Mouse (Mus musculus): ENCODE data around the gene Dao.

The Dao gene

DNA sequence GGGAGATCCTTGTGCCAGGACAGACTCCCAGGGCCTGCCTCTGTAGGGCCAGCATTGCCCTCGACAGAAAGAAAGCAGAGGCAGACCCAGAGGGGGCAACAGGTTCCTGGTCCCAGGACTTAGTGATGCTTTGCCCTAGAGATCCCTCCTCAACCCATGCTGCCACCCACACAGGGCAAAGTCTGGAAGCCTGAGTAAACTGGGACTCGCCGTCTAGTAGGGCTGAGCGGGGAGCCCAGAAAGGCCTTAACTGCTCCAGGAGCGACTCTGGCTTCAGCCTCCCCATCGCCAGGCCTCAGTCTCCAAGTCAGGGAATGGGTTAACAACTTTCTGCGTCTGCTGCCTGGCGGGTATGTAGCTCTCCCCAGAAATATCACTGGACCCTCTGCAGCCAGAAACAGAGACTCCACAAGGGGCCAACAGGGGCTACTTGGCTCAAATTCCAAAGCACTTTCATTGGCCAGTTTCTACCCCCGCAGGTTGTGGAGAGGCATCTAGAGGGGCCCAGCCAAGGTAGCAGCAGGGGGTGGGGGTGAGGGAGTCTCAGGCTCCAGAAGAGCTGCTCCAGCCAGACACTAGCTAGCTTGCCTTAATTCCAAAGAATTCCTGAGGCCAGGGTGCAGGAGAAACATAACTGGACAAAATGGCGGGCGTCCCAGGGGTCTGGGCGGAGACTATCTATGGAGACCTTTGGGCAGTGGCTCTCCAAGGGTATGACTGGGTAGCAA lies 23.9 kb downstream of the Dao start:
- no peak for DNase-seq (ENCODE audit: low read depth, low spot score)

- no peak for DNase-seq (ENCODE audit: low read depth, low spot score)
These were observed 24.6 kb downstream of the Dao start for GRCm38 (mm10) chr5:114028111-114028510.

DNA sequence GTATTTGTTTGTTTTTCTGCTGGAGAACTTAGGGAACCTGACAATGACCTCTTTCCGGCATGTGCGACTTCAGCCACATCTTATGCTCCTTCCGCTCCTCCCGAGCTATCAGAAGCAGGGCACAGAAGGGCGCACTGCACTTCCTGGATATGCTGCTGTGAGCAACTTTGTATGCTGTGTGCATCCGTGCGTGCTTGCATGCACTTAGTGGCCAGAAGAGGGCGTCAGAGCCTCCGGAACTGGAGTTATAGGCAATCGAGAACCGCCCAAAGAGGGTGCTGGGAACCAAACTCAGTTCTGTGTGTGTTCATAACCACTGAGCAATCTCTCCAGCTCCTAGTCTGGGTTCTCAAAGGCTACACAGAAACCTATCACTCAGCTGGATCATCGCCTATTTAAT lies 27.1 kb downstream of the Dao start:
- peak; percentile 68 for DNase-seq (ENCODE audit: low read depth, low spot score)

GRCm38 (mm10) chr5:114032161-114032763 lies 28.8 kb downstream of the Dao start:
- DNase-seq (ENCODE audit: low read depth, low spot score): peak; percentile 81

GRCm38 (mm10) chr5:114034393-114034792 lies 30.9 kb downstream of the Dao start:
- DNase-seq (ENCODE audit: low read depth, low spot score): no peak

- DNase-seq (ENCODE audit: low read depth, low spot score): no peak
These were observed 31.6 kb downstream of the Dao start for GRCm38 (mm10) chr5:114035111-114035510.

DNA sequence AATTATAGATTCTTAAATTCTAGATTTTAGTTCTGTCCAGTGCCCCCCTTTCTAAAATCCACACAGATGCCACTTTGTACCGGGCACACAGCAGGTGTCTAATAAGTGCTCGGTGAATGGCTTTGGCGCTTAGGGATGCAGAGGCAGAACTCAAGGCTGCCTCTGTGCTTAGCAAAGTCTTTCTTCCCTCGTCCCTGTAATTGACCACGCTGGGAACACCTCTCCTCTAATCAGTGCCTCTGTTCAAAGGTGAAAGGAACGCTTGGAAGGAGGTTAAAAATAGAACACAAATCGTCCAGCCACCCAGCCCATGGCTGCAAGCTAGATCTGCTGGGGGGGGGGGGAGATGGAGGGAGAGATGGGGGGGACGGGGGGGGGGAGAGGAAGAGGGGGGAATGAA lies 37.0 kb downstream of the Dao start:
- DNase-seq (ENCODE audit: low read depth, low spot score): no peak

DNA sequence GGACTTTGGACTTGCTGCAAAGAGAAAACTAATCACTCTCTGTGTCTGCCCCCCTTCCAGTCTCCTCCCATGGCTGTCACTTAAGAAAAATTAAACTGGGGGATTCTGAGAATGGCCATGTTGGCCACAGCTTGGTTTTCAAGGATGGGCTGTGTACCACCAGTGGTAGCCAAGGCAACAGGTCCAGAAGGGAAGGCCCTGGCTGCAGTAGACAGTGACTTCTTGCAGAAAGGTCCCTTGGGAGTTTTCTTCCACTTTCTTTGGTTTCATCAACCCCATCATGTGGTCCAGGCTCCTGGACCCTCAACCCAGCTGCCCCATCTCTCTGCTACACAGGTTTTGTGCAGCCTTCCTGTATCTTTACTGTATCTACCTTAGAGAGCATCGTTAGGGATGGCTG lies 37.4 kb downstream of the Dao start:
- DNase-seq (ENCODE audit: low read depth, low spot score): no peak

DNA sequence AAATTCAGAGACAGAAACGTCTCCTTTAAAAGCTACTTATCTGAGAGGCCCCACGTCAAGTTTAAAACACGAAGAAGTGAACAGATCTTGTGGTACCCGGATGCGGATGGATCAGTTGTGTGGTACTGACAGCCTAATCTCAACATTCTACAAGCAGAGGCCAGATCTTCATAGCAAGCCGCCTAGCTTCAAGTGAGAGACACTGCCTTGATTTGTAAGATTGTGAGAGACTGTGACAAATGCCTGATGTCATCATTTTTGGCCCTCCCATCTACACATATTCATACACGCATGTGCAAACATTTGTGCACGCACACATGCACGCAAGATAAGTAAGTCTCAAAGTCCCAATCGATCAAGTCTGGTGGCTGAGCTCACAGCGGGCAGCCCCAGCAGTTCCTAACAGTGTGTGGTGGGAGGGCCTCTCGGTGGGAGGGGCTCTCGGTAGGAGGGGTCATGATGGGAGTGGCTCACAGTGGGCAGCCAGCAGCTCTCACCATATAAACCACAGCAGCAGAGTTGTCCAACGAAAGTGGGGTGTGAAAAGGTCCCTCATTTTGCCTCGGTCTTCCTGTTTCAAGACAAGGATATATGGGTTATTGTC lies 37.9 kb downstream of the Dao start:
- peak; percentile 70 for DNase-seq (ENCODE audit: low read depth, low spot score)

DNA sequence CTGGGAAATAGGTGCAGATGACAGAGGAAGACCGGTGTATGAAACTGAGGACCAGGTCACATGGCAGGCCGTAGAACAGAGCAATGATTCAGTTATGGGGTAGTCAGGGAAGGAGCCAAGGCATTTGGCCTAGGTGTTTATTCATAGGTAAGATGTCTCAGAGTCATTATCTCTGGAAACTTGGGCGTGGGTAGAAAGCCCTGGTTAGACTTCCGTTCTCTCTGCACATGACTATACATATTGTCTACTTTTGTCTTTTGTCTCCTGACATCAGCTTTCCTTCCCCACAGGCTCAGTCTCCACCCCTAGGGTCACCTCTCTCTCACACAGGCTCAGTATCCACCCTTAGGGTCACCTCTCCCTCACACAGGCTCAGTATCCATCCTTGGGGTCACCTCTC lies 40.3 kb downstream of the Dao start:
- DNase-seq (ENCODE audit: low read depth, low spot score): no peak

DNA sequence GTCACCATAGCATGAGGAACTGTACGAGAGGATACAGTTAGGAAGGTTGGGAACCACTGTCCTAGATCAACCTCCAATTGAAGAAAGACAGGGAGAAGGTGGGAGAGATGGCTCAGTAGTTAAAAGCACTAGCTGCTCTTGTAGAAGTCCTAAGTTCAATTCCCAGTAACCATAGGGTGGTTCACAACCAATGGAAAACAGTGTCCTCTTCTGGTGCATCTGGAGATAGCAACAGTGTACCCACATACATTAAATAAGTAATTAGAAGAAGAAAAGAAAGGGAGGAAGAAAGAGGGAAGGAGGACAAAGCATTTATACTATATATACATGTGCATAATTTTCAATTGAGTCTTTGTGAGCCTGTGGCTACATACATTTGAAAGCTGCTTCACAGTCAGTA lies 41.6 kb downstream of the Dao start:
- DNase-seq (ENCODE audit: low read depth, low spot score): no peak

- no peak for DNase-seq (ENCODE audit: low read depth, low spot score)
These were observed 42.6 kb downstream of the Dao start for GRCm38 (mm10) chr5:114046151-114046550.

DNA sequence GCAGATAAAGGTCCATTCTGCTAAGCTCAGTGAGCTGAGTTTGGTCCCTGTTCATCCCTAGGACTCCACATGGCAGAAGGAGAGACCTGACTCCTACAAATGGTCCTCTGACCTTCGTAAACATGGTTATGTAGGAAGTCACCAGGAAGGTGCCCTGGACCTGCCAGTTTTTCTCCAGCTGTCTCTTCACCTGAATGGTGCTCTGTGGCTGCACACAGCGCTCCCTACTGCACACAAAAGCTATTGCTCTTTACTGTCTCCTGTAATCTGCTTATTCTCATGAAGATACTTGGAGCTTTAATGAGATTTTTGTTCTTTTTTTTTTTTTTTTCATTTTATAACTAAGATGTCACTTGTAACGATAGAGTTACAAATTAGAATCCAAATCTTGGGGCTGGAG lies 43.1 kb downstream of the Dao start:
- no peak for DNase-seq (ENCODE audit: low read depth, low spot score)

- peak; percentile 37 for DNase-seq (ENCODE audit: low read depth, low spot score)
These were observed 43.7 kb downstream of the Dao start for GRCm38 (mm10) chr5:114047182-114047581.

DNA sequence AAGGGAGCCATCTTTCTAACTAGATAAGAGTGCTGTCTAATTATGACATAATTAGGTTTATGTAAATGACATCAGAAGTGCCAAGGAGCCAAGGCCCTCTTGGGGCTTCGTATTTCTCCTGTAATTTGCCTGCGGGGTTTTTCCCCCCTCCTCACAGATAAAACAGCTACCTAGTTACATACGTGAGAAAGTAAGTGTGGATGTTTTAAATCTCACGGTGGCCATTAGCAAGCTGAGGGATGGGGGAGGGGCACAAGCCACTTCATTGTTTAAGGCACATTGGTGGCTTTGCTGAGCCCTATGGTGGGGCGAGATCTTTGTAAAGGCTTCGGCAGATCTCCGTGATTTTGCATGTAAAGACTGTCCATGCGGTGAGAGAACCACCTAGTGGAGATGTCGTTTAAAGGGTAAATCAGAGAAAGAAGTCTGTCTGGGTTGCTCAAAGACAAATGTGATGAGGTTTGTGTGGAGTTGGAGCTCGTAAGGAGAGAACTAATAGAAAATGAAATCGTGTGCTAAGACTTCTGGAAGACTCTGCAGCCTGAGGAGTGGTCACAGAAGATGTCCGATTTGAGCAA lies 45.3 kb downstream of the Dao start:
- DNase-seq (ENCODE audit: low read depth, low spot score): no peak

DNA sequence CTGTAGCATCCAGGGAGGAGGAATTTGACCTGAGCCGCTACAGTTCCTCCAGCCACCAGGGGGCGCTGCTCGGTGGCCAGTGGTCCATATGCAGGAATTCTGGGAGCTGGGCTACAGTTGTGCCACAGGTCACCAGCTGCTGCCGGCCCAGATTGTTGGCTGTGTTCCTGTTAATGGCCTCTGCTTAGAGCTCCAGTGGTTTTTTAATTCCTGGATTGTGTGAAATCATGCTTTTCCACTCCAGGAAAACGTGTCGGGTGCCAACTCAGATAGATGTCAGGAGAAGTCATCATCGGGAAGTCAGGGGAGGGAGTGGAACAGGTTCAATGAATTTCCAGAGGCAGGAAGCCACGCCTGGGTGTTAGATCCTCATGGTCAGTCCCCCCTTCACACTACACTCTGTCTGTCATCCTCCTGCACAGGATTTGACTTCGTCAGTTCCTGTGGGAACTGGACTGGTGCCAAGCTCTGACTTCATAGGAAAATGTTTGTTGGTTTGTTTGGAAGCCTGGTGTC lies 48.8 kb downstream of the Dao start:
- DNase-seq (ENCODE audit: low read depth, low spot score): peak; percentile 80

- no peak for DNase-seq (ENCODE audit: low read depth, low spot score)
These were observed 53.7 kb downstream of the Dao start for GRCm38 (mm10) chr5:114057129-114057731.

- no peak for DNase-seq (ENCODE audit: low read depth, low spot score)
These were observed 58.2 kb downstream of the Dao start for GRCm38 (mm10) chr5:114061675-114062074.

- DNase-seq (ENCODE audit: low read depth, low spot score): no peak
These were observed 60.5 kb downstream of the Dao start for GRCm38 (mm10) chr5:114063958-114064357.

- DNase-seq (ENCODE audit: low read depth, low spot score): no peak
These were observed 61.7 kb downstream of the Dao start, which contains the start of gene Usp30 for GRCm38 (mm10) chr5:114065161-114065560. Usp30 (plus strand) TSS chr5:114065461.

DNA sequence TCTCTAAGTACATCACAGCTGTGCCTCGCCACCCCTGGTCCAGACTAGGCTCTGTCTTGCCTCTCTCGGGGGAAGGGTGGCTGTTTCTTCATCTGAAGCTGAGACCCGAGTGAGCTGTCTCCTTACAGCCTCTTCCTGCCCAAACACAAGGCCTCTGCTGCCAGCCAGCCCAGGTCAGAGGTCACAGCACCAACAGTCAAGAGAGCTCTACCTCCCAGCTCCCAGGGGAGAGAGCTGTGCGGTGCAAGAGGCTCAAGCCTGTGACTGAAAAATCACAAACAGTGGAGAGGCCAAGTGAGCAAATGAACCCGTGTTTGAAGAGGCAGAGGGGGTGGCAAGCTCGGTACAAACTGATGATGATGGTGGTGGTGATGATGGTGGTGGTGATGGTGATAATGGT lies 63.1 kb downstream of the Dao start:
- DNase-seq (ENCODE audit: low read depth, low spot score): no peak

GRCm38 (mm10) chr5:114067543-114067942 lies 64.0 kb downstream of the Dao start:
- no peak for DNase-seq (ENCODE audit: low read depth, low spot score)
